Mouse (Mus musculus) brain, embryonic 14.5 days (tissue): ENCODE data around the gene Iqch. TPM values are rescaled to one million over a fixed set of nuclear protein-coding genes. Genes with fewer than 3 reads are reported as not detected.

ENCODE experiments used
- DNase-seq: peaks from one replicate; pipeline ENCODE4 v3.0.0-alpha.2; 2011; ENCODE audit warnings: low read depth
- CTCF ChIP-seq: fragments of 200-500 bp; IDR thresholded peaks from 2 replicates; pipeline ENCODE4 v1.5.1; 2012; ENCODE audit warnings: inconsistent platforms, mild to moderate bottlenecking, moderate library complexity, borderline replicate concordance; ENCODE audit not compliant: insufficient read depth, insufficient read length; ENCODE audit errors: extremely low read depth
- POLR2A ChIP-seq: fragments of 200-500 bp; IDR thresholded peaks from 2 replicates; pipeline ENCODE4 v1.6.1; 2012; ENCODE audit warnings: mild to moderate bottlenecking, inconsistent platforms, borderline replicate concordance; ENCODE audit not compliant: poor library complexity, insufficient read depth, insufficient read length, severe bottlenecking; ENCODE audit errors: extremely low read depth
- polyA plus RNA-seq: library from polyadenylated mRNA; depleted of rRNA; stranded (reverse); fragments of >200 nt; gene quantifications from 2 replicates; pipeline ENCODE4 v1.2.3, GENCODE M21; 2012

Gene Iqch
- polyA plus RNA-seq, 1 experiment: 0.11 TPM

DNA sequence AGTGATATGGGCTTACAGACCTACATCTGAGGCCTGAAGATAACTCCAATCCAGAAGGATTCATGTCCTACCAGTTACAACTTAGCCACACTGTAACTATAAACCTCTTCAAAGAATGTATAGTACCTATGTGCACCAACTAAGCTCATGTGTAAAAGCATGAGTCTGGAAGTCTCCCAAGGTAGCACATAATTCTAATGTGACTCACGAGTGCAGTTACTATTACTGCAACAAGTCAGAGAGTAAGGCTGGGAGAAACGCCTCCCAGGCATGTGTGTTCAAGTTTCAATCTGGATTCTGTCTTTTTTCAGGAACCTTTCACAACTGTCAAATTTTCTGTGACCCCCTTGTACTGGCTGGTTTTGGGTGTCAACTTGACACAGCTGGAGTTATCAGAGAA, 22.2 kb downstream of the Iqch start:
- TF ChIP-seq CTCF (no peak), POLR2A (no peak)
- DNase-seq: no peak

DNA sequence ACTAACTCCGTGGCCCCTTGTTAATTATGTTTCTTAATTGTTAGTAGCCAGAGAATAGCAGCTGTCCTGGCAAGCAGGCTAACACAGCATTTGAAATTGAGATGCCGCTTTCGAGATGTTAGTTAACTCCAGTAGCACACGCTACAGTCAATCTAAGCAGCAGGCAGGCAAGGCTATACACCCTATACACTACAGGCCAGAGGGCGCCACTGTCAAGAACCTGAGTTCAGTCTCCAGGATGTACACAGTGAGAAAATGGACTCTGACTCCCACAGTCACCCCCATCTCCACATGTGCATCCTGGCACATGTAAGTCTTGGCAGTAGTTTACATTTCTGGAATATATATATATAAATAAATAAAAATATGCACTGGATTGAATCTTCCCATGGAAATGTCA, 22.6 kb downstream of the Iqch start:
- no peak for DNase-seq
- TF ChIP-seq POLR2A (no peak), CTCF (no peak)

DNA sequence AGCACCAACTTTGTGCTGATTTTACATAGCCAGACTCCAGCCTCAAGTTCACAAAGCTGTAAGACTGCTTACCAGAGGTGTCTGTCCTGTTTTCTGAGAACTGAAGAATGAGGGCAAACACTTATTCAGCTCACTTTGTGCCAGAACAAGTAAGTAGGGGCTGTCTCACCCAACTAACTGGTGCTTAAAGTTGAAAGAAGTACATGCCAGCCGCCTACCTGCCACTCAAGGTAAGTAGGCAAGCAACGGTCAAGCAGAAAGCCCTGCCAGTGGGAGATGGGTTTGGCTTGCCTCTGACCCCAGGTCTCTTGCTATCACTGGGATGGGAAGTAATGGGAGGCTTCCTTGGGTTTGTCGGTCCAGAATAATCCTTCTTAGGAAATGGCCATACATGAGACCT, 24.8 kb downstream of the Iqch start:
- TF ChIP-seq CTCF (no peak), POLR2A (no peak)

DNA sequence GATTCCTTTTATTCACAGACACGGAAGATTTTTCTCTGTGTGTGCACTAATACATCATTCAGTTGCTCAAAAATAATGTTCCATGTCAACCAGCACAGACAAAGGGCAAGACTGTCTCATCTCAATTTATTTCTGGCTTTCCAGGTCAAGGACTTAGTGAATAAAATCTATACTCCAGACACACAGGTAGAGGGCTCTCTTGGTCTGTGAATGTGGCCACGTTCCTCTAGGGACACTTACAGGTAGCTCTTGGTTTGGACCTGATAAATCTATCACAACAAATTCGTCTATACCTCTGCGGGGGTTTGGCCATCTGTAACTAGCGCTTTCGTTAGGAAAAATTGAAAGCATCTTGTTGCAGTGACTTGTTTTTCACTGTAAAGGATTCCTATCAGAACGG, 29.4 kb downstream of the Iqch start:
- TF ChIP-seq CTCF (peak; percentile 5; the same call in 1 of the 2 replicates), POLR2A (no peak)
- no peak for DNase-seq

More for the DNA sequence above, 24.8 kb downstream of the Iqch start:
- DNase-seq: no peak

DNA sequence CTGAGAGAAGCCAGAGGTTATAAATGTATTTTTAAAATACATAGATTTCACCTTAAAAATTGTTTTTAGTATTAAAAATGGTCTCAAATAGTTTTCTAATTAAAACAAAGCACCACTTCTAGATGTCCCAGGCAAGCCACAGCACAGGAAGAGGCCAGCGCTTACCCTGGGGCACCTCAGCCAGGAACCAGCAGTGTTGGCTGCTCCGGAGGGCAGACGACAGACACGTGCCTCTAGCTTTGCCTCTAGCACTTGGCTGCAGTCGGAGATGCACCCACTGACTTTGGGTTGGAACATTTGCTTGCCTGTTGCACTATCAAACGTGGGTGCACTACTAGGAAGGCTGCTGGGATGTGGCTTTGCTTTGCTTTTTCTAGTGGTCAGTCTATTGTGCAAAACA, 30.4 kb downstream of the Iqch start:
- TF ChIP-seq CTCF: no peak
- no peak for TF ChIP-seq POLR2A
- no peak for DNase-seq

DNA sequence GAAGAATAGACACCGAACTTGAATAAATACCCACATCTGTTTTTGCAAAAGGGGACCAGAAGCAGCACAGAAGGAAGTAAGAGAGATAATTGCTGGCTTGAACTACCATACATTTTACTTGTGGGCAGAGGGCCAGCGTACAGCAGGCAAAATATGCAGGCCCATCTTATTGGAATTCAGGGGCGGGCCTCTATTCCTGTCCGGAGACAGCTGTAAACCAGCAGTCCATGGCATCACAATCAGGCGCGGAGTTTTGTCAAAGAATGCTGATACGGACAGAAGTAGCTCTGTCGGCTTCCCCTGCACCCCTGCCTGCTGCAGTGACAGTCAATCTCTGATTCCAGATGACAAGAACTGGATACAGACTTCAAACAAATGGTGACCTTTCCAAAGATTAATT, 33.5 kb downstream of the Iqch start:
- DNase-seq: peak; percentile 79
- TF ChIP-seq CTCF (no peak), POLR2A (no peak)

DNA sequence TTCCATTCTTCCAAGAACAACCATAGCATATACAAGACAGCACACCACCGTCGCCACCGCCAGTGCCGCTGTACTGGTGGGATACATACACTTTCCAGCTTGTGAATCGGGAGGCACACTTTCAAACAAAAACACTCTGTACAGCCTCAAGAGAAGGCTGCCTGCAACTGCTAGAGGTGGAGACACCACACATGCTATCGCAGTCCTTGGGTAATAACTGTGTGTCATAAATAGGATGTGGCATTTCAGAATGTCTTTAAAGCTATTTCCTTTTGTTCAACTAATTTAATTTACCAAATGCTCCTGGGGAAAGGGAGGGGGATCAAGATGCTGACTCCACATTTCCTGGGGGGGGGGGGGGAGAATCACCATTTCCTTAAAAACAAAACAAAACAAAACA, 34.0 kb downstream of the Iqch start:
- DNase-seq: peak; percentile 56
- TF ChIP-seq CTCF (no peak), POLR2A (no peak)

DNA sequence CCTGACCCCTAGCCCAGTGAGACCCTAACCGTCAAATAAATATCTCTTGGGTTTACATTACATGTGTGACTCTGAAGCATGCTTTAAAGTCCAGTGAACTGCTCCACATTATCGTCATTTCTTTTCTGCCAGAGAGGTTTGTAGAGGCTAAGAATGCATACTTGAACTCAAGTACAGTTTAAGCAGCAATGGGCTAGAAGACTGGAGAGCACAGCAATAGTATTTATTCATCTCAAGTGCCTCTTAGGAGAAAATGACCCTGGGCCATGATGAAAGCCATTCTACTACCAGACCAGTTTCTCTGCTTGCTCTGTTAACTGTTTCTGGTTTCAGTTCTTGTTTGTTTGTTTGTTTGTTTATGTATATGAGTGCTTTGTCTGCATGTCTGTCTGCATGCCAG, 38.9 kb downstream of the Iqch start:
- TF ChIP-seq CTCF (no peak), POLR2A (no peak)
- peak; percentile 30 for DNase-seq

DNA sequence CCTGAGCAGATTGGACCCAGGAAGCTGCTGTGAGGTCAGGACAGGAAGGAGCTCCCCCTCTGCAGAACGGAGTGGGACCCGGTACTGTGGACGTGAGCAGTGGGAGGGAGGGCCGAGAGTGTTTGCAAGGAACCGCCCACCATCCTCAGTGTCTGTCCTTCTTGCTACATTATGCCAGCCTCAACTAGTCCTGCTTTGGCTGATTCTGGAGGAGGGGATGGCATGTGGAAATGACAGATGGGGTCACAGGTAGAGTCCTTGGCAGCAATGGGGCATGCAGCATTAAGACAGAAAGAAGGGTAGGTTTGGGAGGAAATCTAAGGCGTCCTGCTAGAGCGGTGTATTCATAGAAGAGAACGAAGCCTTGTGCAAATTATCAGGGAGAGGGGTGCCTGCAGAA, 40.4 kb downstream of the Iqch start:
- no peak for TF ChIP-seq CTCF
- no peak for TF ChIP-seq POLR2A
- DNase-seq: no peak

DNA sequence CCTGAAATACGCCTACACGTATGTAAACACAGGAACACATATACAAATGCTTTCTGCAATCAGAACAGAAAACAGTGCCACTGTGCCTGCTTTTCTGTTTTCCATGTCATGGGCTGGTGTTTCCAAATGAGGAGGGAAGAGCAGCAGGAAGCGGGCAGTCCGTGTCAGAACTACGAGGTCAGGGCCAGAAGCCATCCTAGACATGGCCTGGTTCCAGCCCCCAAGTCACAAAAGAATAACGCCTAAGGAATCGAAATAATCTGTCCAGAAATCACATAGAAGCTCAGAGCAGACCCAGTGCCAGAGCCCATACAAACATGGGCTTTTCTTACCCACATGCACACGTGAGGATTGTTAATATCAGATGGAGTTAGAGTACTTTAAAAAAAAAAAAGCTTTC, 45.4 kb downstream of the Iqch start:
- no peak for TF ChIP-seq CTCF
- no peak for TF ChIP-seq POLR2A

DNA sequence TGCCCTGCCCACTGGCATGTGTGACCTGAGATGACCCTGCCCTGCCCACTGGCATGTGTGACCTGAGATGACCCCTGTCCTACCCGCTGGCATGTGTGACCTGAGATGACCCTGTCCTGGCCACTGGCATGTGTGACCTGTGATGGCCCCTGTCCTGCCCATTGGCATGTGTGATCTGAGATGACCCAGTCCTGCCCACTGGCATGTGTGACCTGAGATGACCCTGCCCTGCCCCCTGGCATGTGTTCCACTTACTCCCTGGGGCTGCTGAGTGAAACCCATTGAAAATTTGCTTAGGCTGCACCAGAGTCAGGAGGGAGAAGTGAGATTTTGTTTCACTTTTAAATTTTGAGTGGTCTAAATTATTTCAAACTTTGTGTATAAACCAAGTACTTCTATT, 46.0 kb downstream of the Iqch start:
- DNase-seq: no peak
- TF ChIP-seq CTCF (no peak), POLR2A (no peak)

More for the DNA sequence above, 45.4 kb downstream of the Iqch start:
- no peak for DNase-seq

DNA sequence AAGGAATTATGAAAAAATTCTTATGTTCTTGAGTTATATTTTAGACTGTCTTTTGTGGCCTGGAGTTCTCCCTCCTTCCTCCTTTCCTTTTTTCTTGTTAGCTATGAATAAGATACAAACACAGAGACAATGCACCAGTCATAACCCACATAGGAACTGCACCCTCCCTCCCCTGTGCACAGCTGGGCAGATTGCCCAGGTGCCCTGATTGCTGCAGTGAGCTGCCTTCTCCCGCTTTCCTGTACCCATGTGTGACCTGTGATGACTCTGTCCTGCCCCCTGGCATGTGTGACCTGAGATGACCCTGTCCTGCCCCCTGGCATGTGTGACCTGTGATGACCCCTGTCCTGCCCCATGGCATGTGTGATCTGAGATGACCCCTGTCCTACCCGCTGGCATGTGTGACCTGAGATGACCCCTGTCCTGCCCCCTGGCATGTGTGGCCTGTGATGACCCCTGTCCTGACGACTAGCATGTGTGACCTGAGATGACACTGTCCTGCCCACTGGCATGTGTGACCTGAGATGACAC, 46.8 kb downstream of the Iqch start:
- TF ChIP-seq POLR2A (no peak), CTCF (no peak)
- no peak for DNase-seq
